15 mouse cellular contexts compared by ENCODE assay signal in genomic region chr19:10723649-10724048, GRCm38 (mm10). TPM values are rescaled to one million over a fixed set of nuclear protein-coding genes. Genes with fewer than 3 reads are reported as not detected.
DNase-seq lines count a peak whose midpoint lies in the region; ATAC-seq lines count a peak whose summit lies in the region.
"Had no signal": no experiment of that assay in that cellular context is flagged by ENCODE, and none has a peak within 500 bp of the region (broad histone marks: within the 10 kb centered on the region; RNA-seq: fewer than 3 reads in every experiment).

No protein-coding gene starts in this region.

- no peaks in the 10 kb centered on the region for H3K36me3 ChIP-seq in hindbrain, embryonic 15.5 days
- no peaks in the 10 kb centered on the region for H3K36me3 ChIP-seq in hindbrain, embryonic 10.5 days
- no peaks in the 10 kb centered on the region for H3K36me3 ChIP-seq in forebrain, embryonic 16.5 days (ENCODE audit: control insufficient read depth, insufficient read depth)
- H3K36me3 ChIP-seq in midbrain, embryonic 15.5 days (replicated peaks), result no peaks in the 10 kb centered on the region
- H3K36me3 ChIP-seq: lung, embryonic 15.5 days had no signal

- H3K4me3 ChIP-seq in hindbrain, embryonic 15.5 days, result no peak overlapping the region
- no peak overlapping the region for H3K4me3 ChIP-seq in hindbrain, embryonic 10.5 days
- no peak overlapping the region for H3K4me3 ChIP-seq in forebrain, embryonic 16.5 days (replicated peaks; ENCODE audit: low read length)
- H3K4me3 ChIP-seq in midbrain, embryonic 15.5 days, result no peak overlapping the region
- H3K4me3 ChIP-seq: erythroblast, embryonic 14.5 days; lung, embryonic 15.5 days; myocyte had no signal

- no peak overlapping the region for H3K9ac ChIP-seq in hindbrain, embryonic 15.5 days
- H3K9ac ChIP-seq in forebrain, embryonic 16.5 days (replicated peaks; ENCODE audit: low read depth, low read length), result no peak overlapping the region
- no peak overlapping the region for H3K9ac ChIP-seq in midbrain, embryonic 15.5 days
- H3K9ac ChIP-seq: lung, embryonic 15.5 days had no signal

- H3K4me1 ChIP-seq in hindbrain, embryonic 15.5 days (replicated peaks), result peaks cover 26% of the 10 kb centered on the region
- peaks cover 49% of the 10 kb centered on the region for H3K4me1 ChIP-seq in hindbrain, embryonic 10.5 days (replicated peaks)
- no peaks in the 10 kb centered on the region; the same call in 1 of the 2 replicates for H3K4me1 ChIP-seq in forebrain, embryonic 16.5 days (replicated peaks; ENCODE audit: control insufficient read depth, insufficient read depth, low read length)
- H3K4me1 ChIP-seq in midbrain, embryonic 15.5 days, result peaks cover 26% of the 10 kb centered on the region

- no peak overlapping the region for H3K4me2 ChIP-seq in hindbrain, embryonic 15.5 days
- H3K4me2 ChIP-seq in forebrain, embryonic 16.5 days (ENCODE audit: low read length), result no peak overlapping the region
- H3K4me2 ChIP-seq in midbrain, embryonic 15.5 days, result no peak overlapping the region
- H3K4me2 ChIP-seq: lung, embryonic 15.5 days had no signal

- H3K27ac ChIP-seq in hindbrain, embryonic 15.5 days (replicated peaks), result peak overlapping the region; percentile 46
- no peak overlapping the region for H3K27ac ChIP-seq in hindbrain, embryonic 10.5 days
- no peak overlapping the region for H3K27ac ChIP-seq in forebrain, embryonic 16.5 days (ENCODE audit: low read length)
- peak overlapping the region; percentile 67 for H3K27ac ChIP-seq in midbrain, embryonic 15.5 days
- H3K27ac ChIP-seq: kidney, postnatal 0 days; lung, embryonic 15.5 days had no signal

- H3K9me3 ChIP-seq in hindbrain, embryonic 15.5 days, result no peaks in the 10 kb centered on the region
- no peaks in the 10 kb centered on the region for H3K9me3 ChIP-seq in hindbrain, embryonic 10.5 days
- no peaks in the 10 kb centered on the region for H3K9me3 ChIP-seq in forebrain, embryonic 16.5 days (ENCODE audit: control insufficient read depth, low read length)
- no peaks in the 10 kb centered on the region for H3K9me3 ChIP-seq in midbrain, embryonic 15.5 days
- H3K9me3 ChIP-seq: lung, embryonic 15.5 days had no signal

- no peaks in the 10 kb centered on the region for H3K27me3 ChIP-seq in hindbrain, embryonic 15.5 days
- peaks cover 7% of the 10 kb centered on the region; the same call in 1 of the 2 replicates for H3K27me3 ChIP-seq in hindbrain, embryonic 10.5 days (ENCODE audit: insufficient read depth, poor library complexity, severe bottlenecking)
- no peaks in the 10 kb centered on the region for H3K27me3 ChIP-seq in forebrain, embryonic 16.5 days (replicated peaks; ENCODE audit: control insufficient read depth, insufficient read depth, low read length)
- no peaks in the 10 kb centered on the region for H3K27me3 ChIP-seq in midbrain, embryonic 15.5 days (replicated peaks)
- H3K27me3 ChIP-seq: CH12.LX; lung, embryonic 15.5 days had no signal

- peak; percentile 24; the same call in 1 of the 2 replicates for ATAC-seq in hindbrain, embryonic 15.5 days (ENCODE audit: low FRiP score, low read depth)
- peak; percentile 5; the same call in 1 of the 2 replicates for ATAC-seq in forebrain, embryonic 16.5 days
- peak; percentile 73 for ATAC-seq in midbrain, embryonic 15.5 days (replicated peaks)
- no peak for ATAC-seq in megakaryocyte progenitor cell, adult 5-6 weeks (replicated peaks; ENCODE audit: poor library complexity)

- no peak for DNase-seq in hindbrain, embryonic 10.5 days (ENCODE audit: low spot score)
- DNase-seq in ZHBTc4 (ENCODE audit: low read depth, low spot score), result peak; percentile 91
- DNase-seq in adrenal gland, postnatal 25 days, result no peak
- no peak for DNase-seq in layer of hippocampus, adult 9-10 months (ENCODE audit: low spot score)

- WGBS in hindbrain, embryonic 15.5 days, result 48% methylated on average over 5 of the region's 5 CpGs
- 47% methylated on average over 5 of the region's 5 CpGs for WGBS in hindbrain, embryonic 10.5 days
- 31% methylated on average over 5 of the region's 5 CpGs for WGBS in forebrain, embryonic 16.5 days
- 20% methylated on average over 5 of the region's 5 CpGs for WGBS in midbrain, embryonic 15.5 days

RNA-seq across cellular contexts. Expression of gene Cd5, which starts 15.2 kb away (rescaled TPM):
- polyA plus RNA-seq in hindbrain, embryonic 15.5 days (2015; fragmentation: Nextera tagmentation; extraction: Ambion mirVana), result 0.25 and 0.28 TPM in 2 replicates
- 0.14 and 0.18 TPM in 2 replicates for polyA plus RNA-seq in hindbrain, embryonic 10.5 days (2016; fragmentation: Nextera tagmentation; extraction: Ambion mirVana)
- 0.06 and 0.10 TPM in 2 replicates for polyA plus RNA-seq in forebrain, embryonic 16.5 days (2015; fragmentation: Nextera tagmentation; extraction: Ambion mirVana)
- polyA plus RNA-seq in midbrain, embryonic 15.5 days (2015; fragmentation: Nextera tagmentation; extraction: Ambion mirVana), result 0.52 and 0.86 TPM in 2 replicates
- total RNA-seq in megakaryocyte progenitor cell, adult 5-6 weeks (2015), result 0.05 TPM in 1 of 2 replicates, not detected in the other
- total RNA-seq in megakaryocyte progenitor cell, adult 5-6 weeks (2017), result 0.61 TPM in 1 of 2 replicates, not detected in the other
- 0.12 TPM in 1 of 2 replicates, not detected in the other for total RNA-seq in adrenal gland, postnatal 25 days (2021)
- total RNA-seq: left cerebral cortex, postnatal 25 days had no signal
- polyA plus RNA-seq: erythroblast, embryonic 14.5 days; myocyte had no signal

RNA-seq across cellular contexts. Expression of gene Vps37c, which starts 35.1 kb away (rescaled TPM):
- polyA plus RNA-seq in hindbrain, embryonic 15.5 days (2015; fragmentation: Nextera tagmentation; extraction: Ambion mirVana), result 28.8 and 31.8 TPM in 2 replicates
- polyA plus RNA-seq in hindbrain, embryonic 10.5 days (2016; fragmentation: Nextera tagmentation; extraction: Ambion mirVana), result 36.7 and 40.7 TPM in 2 replicates
- polyA plus RNA-seq in forebrain, embryonic 16.5 days (2015; fragmentation: Nextera tagmentation; extraction: Ambion mirVana), result 38.3 and 40.5 TPM in 2 replicates
- polyA plus RNA-seq in midbrain, embryonic 15.5 days (2015; fragmentation: Nextera tagmentation; extraction: Ambion mirVana), result 31.8 TPM in 2 replicates
- total RNA-seq in megakaryocyte progenitor cell, adult 5-6 weeks (2015), result 17.6 and 21.0 TPM in 2 replicates
- total RNA-seq in megakaryocyte progenitor cell, adult 5-6 weeks (2017), result 14.7 and 15.2 TPM in 2 replicates
- 32.4 and 33.6 TPM in 2 replicates for total RNA-seq in adrenal gland, postnatal 25 days (2021)

RNA-seq across cellular contexts. Expression of gene Pga5, which starts 45.8 kb away (rescaled TPM):
- polyA plus RNA-seq in hindbrain, embryonic 15.5 days (2015; fragmentation: Nextera tagmentation; extraction: Ambion mirVana), result not detected in 2 replicates
- polyA plus RNA-seq in hindbrain, embryonic 10.5 days (2016; fragmentation: Nextera tagmentation; extraction: Ambion mirVana), result not detected in 2 replicates
- not detected in 2 replicates for polyA plus RNA-seq in forebrain, embryonic 16.5 days (2015; fragmentation: Nextera tagmentation; extraction: Ambion mirVana)
- not detected in 2 replicates for polyA plus RNA-seq in midbrain, embryonic 15.5 days (2015; fragmentation: Nextera tagmentation; extraction: Ambion mirVana)
- total RNA-seq in megakaryocyte progenitor cell, adult 5-6 weeks (2015), result not detected in 2 replicates
- not detected in 2 replicates for total RNA-seq in megakaryocyte progenitor cell, adult 5-6 weeks (2017)
- not detected in 2 replicates for total RNA-seq in adrenal gland, postnatal 25 days (2021)
- total RNA-seq: left cerebral cortex, postnatal 25 days had no signal
- polyA plus RNA-seq: erythroblast, embryonic 14.5 days; heart, postnatal 0 days; lung, embryonic 15.5 days had no signal

Comparison
In these comparisons a context has a peak if more than half of its experiments do, and no peak if none do; other contexts are left out.
1. H3K27ac ChIP-seq: peak in hindbrain, embryonic 15.5 days (single experiment) and midbrain, embryonic 15.5 days (single experiment); none in hindbrain, embryonic 10.5 days (single experiment) and forebrain, embryonic 16.5 days (single experiment).